Mouse (Mus musculus): ENCODE results near the gene Hist2h3c1. TPM values are rescaled to one million over a fixed set of nuclear protein-coding genes. Genes with fewer than 3 reads are reported as not detected.

Hist2h3c1 gene
- not detected in 2 replicates for polyA plus RNA-seq (2012; rRNA removed)

DNA sequence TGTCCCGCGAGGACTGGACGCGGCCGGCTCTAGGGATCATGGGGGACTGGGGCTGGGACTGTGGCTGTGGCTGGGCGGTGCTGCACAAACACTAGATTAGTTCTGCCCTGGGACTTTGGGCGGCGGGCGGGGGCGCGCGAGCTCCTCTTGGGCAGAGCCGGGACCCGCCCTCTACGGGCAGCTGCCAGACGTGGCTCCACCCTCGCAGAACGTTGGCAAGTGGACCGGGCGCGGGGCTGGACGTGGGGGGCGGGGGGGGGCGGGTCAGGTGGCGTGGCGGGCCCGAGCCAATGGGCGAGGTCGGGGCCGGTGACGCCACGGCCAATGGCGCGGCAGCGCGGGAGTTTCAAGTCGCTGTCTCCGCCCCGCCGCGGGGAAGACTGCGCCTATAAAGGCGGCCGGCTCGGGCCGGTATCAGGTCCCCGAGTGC lies at the start of gene Hist2h3c1:
TSS of gene Hist2h3c1 (plus strand) at position 259 of the 430 bp plus-strand sequence.

DNA sequence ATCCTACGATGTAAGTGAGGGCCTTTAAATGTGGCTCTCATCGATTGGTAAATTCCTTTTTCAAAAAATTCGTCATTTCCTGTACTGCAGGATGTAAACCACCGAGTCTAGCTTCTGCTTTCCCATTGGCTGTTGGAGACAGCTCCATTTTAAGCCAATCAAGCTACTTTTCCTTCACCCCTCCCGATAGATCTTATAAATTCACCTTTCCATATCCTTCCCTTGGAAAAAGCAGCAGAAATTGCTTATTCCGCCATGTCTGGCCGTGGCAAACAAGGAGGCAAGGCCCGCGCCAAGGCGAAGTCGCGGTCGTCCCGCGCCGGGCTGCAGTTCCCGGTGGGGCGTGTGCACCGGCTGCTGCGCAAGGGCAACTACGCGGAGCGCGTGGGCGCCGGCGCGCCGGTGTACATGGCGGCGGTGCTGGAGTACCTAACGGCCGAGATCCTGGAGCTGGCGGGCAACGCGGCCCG lies 26.8 kb upstream of the Hist2h3c1 start, which contains the start of the genes Bola1 and Hist2h2ab:
TSS of gene Bola1 (minus strand) at position 49 of the 470 bp plus-strand sequence.
TSS of gene Hist2h2ab (plus strand) at position 205 of the 470 bp plus-strand sequence.

DNA sequence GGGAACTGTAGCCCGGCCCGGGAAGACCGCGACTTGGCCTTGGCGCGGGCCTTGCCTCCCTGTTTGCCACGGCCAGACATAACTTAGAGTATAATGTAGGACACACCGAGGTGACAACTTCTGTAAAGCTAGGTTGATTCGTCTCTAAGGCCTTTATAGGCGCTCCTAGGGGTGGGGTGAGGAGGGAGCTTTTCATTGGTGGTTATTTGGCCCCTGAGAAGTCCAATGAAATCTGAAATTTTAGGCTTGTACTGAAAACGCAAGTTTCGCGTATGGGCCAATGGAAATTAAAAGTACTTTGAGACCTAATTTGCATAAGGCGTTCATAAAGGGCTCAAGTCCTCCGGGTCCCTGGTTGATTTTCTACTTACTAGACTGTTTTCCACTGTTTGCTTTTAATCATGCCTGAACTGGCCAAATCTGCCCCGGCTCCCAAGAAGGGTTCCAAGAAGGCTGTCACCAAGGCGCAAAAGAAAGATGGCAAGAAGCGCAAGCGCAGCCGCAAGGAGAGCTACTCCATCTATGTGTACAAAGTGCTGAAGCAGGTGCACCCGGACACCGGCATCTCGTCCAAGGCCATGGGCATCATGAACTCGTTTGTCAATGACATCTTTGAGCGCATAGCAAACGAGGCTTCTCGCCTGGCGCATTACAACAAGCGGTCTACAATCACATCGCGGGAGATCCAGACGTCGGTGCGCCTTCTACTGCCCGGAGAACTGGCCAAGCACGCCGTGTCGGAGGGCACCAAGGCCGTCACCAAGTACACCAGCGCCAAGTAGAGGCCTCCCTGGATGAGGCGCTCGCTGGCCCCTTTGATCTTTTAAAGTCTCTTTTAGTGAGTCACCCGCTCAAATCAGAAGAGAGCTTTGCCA lies 25.5 kb upstream of the Hist2h3c1 start, which contains the start of the genes Hist2h2ac and Hist2h2be:
TSS of gene Hist2h2ac (minus strand) at position 116 of the 875 bp plus-strand sequence.
TSS of gene Hist2h2be (plus strand) at position 355 of the 875 bp plus-strand sequence.

DNA sequence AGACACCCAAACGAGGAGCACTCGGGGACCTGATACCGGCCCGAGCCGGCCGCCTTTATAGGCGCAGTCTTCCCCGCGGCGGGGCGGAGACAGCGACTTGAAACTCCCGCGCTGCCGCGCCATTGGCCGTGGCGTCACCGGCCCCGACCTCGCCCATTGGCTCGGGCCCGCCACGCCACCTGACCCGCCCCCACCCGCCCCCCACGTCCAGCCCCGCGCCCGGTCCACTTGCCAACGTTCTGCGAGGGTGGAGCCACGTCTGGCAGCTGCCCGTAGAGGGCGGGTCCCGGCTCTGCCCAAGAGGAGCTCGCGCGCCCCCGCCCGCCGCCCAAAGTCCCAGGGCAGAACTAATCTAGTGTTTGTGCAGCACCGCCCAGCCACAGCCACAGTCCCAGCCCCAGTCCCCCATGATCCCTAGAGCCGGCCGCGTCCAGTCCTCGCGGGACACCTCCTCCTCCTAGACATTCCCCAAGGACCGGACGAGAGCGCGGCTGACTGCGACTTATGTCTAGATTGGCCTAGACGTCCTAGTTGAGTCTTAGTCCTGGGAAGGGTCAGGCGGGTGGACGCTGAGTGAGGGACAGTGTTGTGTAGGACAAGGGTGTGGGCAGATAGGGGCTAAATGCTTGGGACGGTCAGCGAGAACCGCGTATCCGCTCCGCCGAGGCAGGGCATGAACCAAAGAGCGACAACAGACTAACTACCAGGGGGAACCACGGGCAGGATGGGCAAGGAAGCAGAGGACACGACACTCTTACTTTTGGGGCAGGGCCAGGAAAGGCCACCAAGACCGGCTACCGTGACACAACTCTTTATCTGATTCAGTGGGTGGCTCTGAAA lies 7.3 kb upstream of the Hist2h3c1 start, which contains the start of gene Hist2h3c2:
TSS of gene Hist2h3c2 (minus strand) at position 174 of the 840 bp plus-strand sequence.

DNA sequence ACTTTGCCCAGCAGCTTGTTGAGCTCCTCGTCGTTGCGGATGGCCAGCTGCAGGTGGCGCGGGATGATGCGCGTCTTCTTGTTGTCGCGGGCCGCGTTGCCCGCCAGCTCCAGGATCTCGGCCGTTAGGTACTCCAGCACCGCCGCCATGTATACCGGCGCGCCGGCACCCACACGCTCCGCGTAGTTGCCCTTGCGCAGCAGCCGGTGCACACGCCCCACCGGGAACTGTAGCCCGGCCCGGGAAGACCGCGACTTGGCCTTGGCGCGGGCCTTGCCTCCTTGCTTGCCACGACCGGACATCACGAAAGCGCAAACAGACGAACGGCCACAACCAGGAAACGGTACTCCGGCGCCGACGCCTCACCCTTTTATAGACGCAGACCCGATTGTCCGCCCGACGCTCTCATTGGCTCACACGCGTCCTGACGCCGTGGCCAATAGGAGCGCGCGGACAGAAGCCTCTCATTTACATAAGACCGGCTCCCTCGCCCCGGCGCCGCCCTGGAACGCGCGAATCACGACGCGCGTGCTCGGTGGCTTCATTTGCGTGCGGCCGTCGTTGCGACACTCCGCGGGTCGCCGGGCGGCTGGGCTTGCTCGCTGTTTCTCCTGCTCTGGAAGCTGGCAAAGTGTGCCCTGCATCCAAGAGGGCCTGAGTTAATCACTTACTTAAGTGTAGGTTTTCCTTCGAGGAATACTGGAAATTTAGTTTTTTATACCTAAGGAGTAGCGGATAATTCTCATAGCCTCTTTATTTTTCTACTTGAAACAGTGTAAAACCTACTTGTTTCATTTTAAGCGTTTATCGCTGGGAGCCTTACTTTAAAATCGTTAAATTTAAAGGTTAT lies 6.3 kb upstream of the Hist2h3c1 start, which contains the start of gene Hist2h2aa2:
TSS of gene Hist2h2aa2 (minus strand) at position 328 of the 850 bp plus-strand sequence.

DNA sequence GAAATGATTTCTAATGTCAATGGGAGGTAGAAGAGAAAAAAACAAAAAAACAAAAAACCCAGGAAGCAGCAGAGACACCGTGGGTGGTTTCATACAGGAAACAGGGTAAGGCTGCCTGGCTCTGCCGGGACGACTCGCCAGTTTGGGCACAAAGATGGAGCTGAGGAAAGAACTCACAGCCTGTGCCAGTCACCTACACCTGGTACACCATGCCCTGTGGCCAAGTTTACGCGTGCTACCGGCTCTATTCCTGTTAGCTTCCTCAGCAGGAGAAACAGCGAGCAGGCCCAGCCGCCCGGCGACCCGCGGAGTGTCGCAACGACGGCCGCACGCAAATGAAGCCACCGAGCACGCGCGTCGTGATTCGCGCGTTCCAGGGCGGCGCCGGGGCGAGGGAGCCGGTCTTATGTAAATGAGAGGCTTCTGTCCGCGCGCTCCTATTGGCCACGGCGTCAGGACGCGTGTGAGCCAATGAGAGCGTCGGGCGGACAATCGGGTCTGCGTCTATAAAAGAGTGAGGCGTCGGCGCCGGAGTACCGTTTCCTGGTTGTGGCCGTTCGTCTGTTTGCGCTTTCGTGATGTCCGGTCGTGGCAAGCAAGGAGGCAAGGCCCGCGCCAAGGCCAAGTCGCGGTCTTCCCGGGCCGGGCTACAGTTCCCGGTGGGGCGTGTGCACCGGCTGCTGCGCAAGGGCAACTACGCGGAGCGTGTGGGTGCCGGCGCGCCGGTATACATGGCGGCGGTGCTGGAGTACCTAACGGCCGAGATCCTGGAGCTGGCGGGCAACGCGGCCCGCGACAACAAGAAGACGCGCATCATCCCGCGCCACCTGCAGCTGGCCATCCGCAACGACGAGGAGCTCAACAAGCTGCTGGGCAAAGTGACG lies 1.2 kb upstream of the Hist2h3c1 start, which contains the start of gene Hist2h2aa1:
TSS of gene Hist2h2aa1 (plus strand) at position 495 of the 884 bp plus-strand sequence.

DNA sequence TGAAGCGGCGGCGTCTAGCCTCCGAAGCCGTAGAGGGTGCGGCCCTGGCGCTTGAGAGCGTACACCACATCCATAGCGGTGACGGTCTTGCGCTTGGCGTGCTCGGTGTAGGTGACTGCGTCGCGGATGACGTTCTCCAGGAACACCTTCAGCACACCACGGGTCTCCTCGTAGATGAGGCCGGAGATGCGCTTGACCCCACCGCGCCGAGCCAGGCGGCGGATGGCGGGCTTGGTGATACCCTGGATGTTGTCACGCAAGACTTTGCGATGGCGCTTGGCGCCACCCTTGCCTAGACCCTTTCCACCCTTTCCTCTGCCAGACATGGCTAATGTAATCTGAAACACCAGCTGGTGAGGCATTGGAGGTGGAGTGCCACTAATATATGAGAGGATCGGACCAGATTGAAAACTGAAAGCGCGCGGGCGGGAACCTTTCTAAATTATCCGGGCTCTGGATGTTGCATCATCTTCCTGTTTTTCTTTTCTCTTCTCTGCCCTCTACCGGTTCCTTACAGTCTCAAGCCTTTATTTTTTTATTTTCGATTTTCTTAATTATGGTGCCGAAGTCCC lies 16.6 kb downstream of the Hist2h3c1 start, which contains the start of gene Hist2h4:
TSS of gene Hist2h4 (minus strand) at position 333 of the 572 bp plus-strand sequence.

DNA sequence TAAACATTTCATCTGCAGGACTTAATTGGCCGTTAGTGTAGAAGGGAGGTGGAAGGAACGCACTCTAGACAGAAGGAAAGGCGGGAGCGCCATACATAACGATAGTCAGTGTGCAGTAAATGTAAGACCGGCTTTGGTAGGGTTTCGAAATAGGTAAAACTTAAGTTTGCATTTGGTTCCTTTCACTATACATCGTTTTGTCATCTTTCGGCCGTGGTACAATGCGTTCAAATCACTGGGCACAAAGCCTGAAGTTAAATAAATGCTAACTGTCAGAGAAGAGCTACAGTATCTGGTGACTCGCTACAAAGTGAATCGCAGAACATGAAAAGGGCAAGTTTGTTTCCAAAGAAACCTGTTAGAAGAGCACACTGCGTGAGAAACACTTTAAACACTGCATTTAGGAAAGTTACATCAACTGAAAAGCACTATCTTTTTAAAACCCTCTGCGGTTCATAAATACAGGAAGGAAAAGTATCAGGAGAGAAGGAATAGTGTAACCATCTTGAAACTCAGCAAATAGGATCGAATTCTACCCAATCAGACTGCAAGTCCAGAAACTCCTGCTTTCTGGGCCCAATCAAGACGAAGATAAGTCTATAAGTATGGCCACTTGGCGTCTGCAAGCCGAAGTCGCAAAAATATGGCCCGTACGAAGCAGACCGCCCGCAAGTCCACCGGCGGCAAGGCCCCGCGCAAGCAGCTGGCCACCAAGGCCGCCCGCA lies 21.7 kb downstream of the Hist2h3c1 start, which contains the start of gene Hist2h3b:
TSS of gene Hist2h3b (plus strand) at position 604 of the 725 bp plus-strand sequence.

DNA sequence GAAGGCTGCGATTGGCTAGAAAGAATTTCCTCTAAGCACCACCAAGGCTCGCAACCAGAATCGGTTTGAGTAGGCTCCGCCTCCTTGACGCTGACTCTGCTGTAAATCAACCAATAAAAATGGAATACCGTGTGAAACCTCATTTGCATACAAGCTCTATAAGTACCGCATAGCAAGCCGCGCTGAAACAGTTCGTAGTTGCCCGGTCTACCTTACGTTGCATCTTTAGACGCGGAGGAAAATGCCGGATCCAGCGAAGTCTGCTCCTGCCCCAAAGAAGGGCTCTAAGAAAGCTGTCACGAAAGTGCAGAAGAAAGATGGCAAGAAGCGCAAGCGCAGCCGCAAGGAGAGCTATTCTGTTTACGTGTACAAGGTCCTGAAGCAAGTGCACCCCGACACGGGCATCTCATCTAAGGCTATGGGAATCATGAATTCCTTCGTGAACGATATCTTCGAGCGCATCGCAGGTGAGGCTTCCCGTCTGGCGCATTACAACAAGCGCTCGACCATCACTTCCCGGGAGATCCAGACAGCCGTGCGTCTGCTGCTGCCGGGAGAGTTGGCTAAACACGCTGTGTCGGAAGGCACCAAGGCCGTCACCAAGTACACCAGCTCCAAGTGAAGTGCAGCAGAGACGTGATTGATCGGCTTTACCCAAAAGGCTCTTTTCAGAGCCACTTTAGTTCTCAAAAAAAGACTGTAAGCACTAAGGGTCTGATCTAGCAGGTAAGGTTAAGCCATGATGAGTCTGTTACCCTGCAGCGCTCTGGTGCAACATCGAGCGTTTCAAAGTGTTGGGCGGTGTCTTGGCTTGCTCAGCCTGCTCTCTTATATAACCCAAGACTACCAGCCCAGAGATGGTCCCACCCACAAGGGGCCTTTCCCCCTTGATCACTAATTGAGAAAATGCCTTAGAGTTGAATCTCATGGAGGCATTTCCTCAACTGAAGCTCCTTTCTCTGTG lies 23.3 kb downstream of the Hist2h3c1 start, which contains the start of gene Hist2h2bb:
TSS of gene Hist2h2bb (plus strand) at position 242 of the 964 bp plus-strand sequence.

DNA sequence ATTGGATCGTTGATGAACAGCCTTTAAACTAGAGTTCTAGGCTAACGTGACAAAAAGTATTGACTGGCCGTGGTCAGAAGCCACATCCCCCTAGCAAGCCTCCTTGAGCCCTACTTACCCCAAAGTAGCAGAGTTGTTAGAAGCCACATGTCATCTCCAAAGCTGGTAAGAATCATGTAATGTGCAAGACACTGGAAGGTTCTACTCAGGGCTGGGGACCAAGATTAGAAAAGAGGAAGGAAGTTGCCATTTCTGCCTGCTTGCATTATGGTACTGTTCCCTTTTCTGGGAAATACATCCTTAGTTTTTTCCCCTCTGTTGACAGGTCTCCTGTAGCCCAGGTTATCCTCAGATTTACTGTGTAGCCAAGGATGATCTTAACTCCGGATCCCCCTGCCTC lies 47.3 kb downstream of the Hist2h3c1 start, which contains the start of gene Fcgr1:
TSS of gene Fcgr1 (minus strand) at position 183 of the 400 bp plus-strand sequence.

Other genes with a start within 250 kb of the Hist2h3c1 start
- 18.4 and 30.4 TPM in 2 replicates for gene Vps45, start 188.2 kb upstream of the Hist2h3c1 start, polyA plus RNA-seq (2012; rRNA removed)
- 14.9 and 18.9 TPM in 2 replicates for gene Otud7b, start 142.2 kb upstream of the Hist2h3c1 start, polyA plus RNA-seq (2012; rRNA removed)
- gene Mtmr11, start 84.7 kb upstream of the Hist2h3c1 start, polyA plus RNA-seq (2012; rRNA removed) = 7.7 and 18.9 TPM in 2 replicates
- 70.9 and 110 TPM in 2 replicates for gene Sf3b4, start 74.4 kb upstream of the Hist2h3c1 start, polyA plus RNA-seq (2012; rRNA removed)
- gene Sv2a, start 65.5 kb upstream of the Hist2h3c1 start, polyA plus RNA-seq (2012; rRNA removed) = 19.2 and 20.4 TPM in 2 replicates
- gene Bola1, start 27.0 kb upstream of the Hist2h3c1 start, polyA plus RNA-seq (2012; rRNA removed) = 54.1 and 66.8 TPM in 2 replicates
- gene Hist2h2ab, start 26.8 kb upstream of the Hist2h3c1 start, polyA plus RNA-seq (2012; rRNA removed) = 2.2 and 20.1 TPM in 2 replicates
- gene Hist2h2ac, start 25.8 kb upstream of the Hist2h3c1 start, polyA plus RNA-seq (2012; rRNA removed) = 12.5 and 13.4 TPM in 2 replicates
- gene Hist2h2be, start 25.6 kb upstream of the Hist2h3c1 start, polyA plus RNA-seq (2012; rRNA removed) = 11.2 and 12.1 TPM in 2 replicates
- 46.9 and 104 TPM in 2 replicates for gene Hist2h3c2, start 7.6 kb upstream of the Hist2h3c1 start, polyA plus RNA-seq (2012; rRNA removed)
- gene Hist2h2aa2, start 6.4 kb upstream of the Hist2h3c1 start, polyA plus RNA-seq (2012; rRNA removed) = 4.9 and 34.3 TPM in 2 replicates
- gene Hist2h2aa1, start 1.2 kb upstream of the Hist2h3c1 start, polyA plus RNA-seq (2012; rRNA removed) = 15.4 and 49.6 TPM in 2 replicates
- 9.1 and 16.1 TPM in 2 replicates for gene Hist2h4, start 16.6 kb downstream of the Hist2h3c1 start, polyA plus RNA-seq (2012; rRNA removed)
- gene Hist2h3b, start 22.0 kb downstream of the Hist2h3c1 start, polyA plus RNA-seq (2012; rRNA removed) = 87.7 and 152 TPM in 2 replicates
- 15.3 and 21.5 TPM in 2 replicates for gene Hist2h2bb, start 23.1 kb downstream of the Hist2h3c1 start, polyA plus RNA-seq (2012; rRNA removed)
- 1.9 and 2.0 TPM in 2 replicates for gene Fcgr1, start 47.3 kb downstream of the Hist2h3c1 start, polyA plus RNA-seq (2012; rRNA removed)
- 0.15 TPM in 1 of 2 replicates, not detected in the other for gene BC107364, start 205.6 kb downstream of the Hist2h3c1 start, polyA plus RNA-seq (2012; rRNA removed)

All from central nervous system, embryonic 11.5 days (tissue).